Mouse (Mus musculus) urinary bladder, postnatal 25 days (tissue): Measurements from ENCODE around the gene Pkib.

ENCODE experiments used
- DNase-seq: peaks from one replicate; pipeline ENCODE4 v3.0.0; 2022; ENCODE audit warnings: low spot score

Pkib gene

GRCm38 (mm10) chr10:57740733-57741132 is 109.0 kb downstream of the Pkib start:
- DNase-seq, result no peak

- DNase-seq, result no peak
These were observed 109.6 kb downstream of the Pkib start for GRCm38 (mm10) chr10:57741351-57741750.

GRCm38 (mm10) chr10:57743045-57743444 is 111.3 kb downstream of the Pkib start:
- no peak for DNase-seq

GRCm38 (mm10) chr10:57743606-57744016 is 111.8 kb downstream of the Pkib start:
- DNase-seq, result peak; percentile 19

GRCm38 (mm10) chr10:57744128-57744765 is 112.5 kb downstream of the Pkib start:
- DNase-seq, result no peak

- DNase-seq, result no peak
These were observed 113.7 kb downstream of the Pkib start for GRCm38 (mm10) chr10:57745452-57745851.

GRCm38 (mm10) chr10:57747127-57747526 is 115.3 kb downstream of the Pkib start:
- DNase-seq, result no peak

GRCm38 (mm10) chr10:57753343-57753742 is 121.6 kb downstream of the Pkib start:
- no peak for DNase-seq

- DNase-seq, result no peak
These were observed 123.5 kb downstream of the Pkib start for GRCm38 (mm10) chr10:57755201-57755736.

- no peak for DNase-seq
These were observed 127.2 kb downstream of the Pkib start for GRCm38 (mm10) chr10:57758999-57759398.

GRCm38 (mm10) chr10:57760694-57761093 is 128.9 kb downstream of the Pkib start:
- no peak for DNase-seq

- DNase-seq, result no peak
These were observed 131.3 kb downstream of the Pkib start for GRCm38 (mm10) chr10:57763044-57763443.

- DNase-seq, result no peak
These were observed 151.7 kb downstream of the Pkib start for GRCm38 (mm10) chr10:57783289-57784130.

GRCm38 (mm10) chr10:57784131-57784875 is 152.5 kb downstream of the Pkib start:
- peak; percentile 31 for DNase-seq

- DNase-seq, result no peak
These were observed 153.0 kb downstream of the Pkib start, which contains the start of gene Fabp7 for GRCm38 (mm10) chr10:57784876-57785150. Gene Fabp7 (plus strand): TSS chr10:57784881.

GRCm38 (mm10) chr10:57785552-57785951 is 153.8 kb downstream of the Pkib start:
- DNase-seq, result no peak
